Mouse (Mus musculus) ES-Bruce4 (cell line): ENCODE results near the gene Mepce.

Experiments used
- CTCF ChIP-seq: IDR thresholded peaks from one replicate; pipeline ENCODE4 v1.8.1; 2011; ENCODE audit warnings: low read depth, low read length
- EP300 ChIP-seq: IDR thresholded peaks from 2 replicates; pipeline ENCODE4 v1.6.1; 2011; ENCODE audit warnings: low read depth, low read length; ENCODE audit not compliant: insufficient read depth
- POLR2A ChIP-seq: IDR thresholded peaks from one replicate; pipeline ENCODE4 v1.8.1; 2011; ENCODE audit warnings: low read length; ENCODE audit not compliant: insufficient read depth

DNA sequence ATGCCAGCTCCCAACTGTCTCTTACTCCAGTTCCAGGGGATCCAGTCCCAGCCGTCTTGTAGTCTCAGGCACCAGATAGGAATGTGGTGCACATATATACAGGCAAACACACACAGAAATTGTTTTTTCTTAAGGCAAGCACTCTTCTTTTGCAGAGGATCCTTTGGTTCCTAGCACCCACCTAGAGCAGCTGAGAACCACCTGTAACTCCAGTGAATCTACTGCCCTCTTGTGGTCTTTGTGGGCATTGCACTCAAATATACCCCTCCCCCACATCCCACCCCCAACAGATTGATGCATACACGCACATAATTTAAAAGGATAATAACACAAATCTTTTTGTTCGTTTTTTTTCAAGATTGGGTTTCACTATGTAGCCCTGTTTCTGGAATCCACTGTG, 21.2 kb downstream of the Mepce start:
- TF ChIP-seq CTCF (peak; percentile 36), POLR2A (no peak), EP300 (no peak)
